Mouse (Mus musculus) macrophage (primary cell): ENCODE data around the gene Spp2. TPM values are rescaled to one million over a fixed set of nuclear protein-coding genes. Genes with fewer than 3 reads are reported as not detected.
A peak's percentile ranks its signal among the peaks of the same experiment; 100 is the strongest.

Source experiments
- H3K27ac ChIP-seq: fragments of 350-480 bp; formaldehyde crosslinking; 2 replicates; pipeline ENCODE4 v1.9.0; 2021
- H3K36me3 ChIP-seq: fragments of 350-480 bp; formaldehyde crosslinking; 2 replicates; pipeline ENCODE4 v1.9.0; 2021; ENCODE audit errors: inconsistent target
- H3K4me3 ChIP-seq: fragments of 350-480 bp; formaldehyde crosslinking; 2 replicates; pipeline ENCODE4 v1.9.0; 2021; ENCODE audit errors: inconsistent target
- H3K79me2 ChIP-seq: fragments of 350-480 bp; formaldehyde crosslinking; 2 replicates; pipeline ENCODE4 v1.9.0; 2021; ENCODE audit errors: inconsistent target
- WGBS: methylation state at CpG from one replicate; pipeline ENCODE4 v1.1.7; 2026; ENCODE audit warnings: inconsistent platforms; ENCODE audit not compliant: missing documents; 5-methylcytosine and 5-hydroxymethylcytosine counted together
- polyA plus RNA-seq: library from polyadenylated mRNA; stranded (reverse); fragments of 250-400 nt; gene quantifications from 3 replicates; pipeline ENCODE4 v1.2.4, GENCODE M21; 2018; ENCODE audit warnings: inconsistent platforms

The Spp2 gene
- polyA plus RNA-seq, 1 experiment from 2014 or later: not detected

DNA sequence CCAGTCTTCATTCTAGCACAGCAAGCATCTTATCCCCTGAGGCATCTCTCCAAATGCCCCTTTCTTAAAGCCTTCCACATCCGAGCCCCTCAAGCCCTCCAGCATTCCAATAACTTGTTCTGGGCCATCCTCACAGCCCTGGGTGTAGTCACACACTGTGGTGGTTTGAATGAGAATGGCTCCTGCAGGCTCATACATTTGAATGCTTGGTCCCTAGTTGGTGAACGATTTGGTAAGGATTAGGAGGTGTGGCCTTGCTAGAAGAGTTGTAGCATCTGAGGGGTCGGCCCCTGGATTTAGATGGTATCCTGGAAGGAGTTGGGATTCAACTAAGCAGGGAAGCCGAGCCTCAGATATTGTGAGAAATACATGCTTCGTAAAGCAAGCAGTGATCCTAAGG is 61.1 kb downstream of the Spp2 start:
- Histone ChIP-seq H3K79me2 (no peaks in the 10 kb centered on the region), H3K27ac (no peak overlapping the region), H3K36me3 (no peaks in the 10 kb centered on the region), H3K4me3 (no peak overlapping the region)
- WGBS: 95% methylated on average over 5 of the region's 5 CpGs

- Histone ChIP-seq H3K36me3 (no peaks in the 10 kb centered on the region), H3K27ac (no peak overlapping the region), H3K4me3 (no peak overlapping the region), H3K79me2 (no peaks in the 10 kb centered on the region)
- WGBS: 100% methylated on average over 2 of the region's 2 CpGs
These were observed 61.6 kb downstream of the Spp2 start for GRCm38 (mm10) chr1:88468335-88468734.

DNA sequence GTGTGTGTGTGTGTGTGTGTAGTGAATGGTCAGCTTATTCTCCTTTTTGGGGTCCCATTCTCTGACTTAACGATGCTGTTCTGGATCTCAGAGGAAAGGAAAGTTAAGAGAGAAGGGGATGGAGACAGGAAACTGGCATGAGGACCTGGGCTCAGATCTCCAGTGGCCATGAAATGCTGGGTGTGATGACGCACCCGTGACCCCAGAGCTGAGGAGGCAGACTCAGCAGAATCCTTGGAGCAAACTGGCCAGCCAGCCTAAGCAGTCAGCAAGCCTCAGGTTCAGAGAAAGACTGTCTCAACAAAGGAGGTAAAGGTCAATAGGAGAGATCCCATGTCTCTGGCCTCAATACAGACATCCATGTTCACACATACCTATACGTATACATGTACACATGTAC is 63.0 kb downstream of the Spp2 start:
- WGBS: 92% methylated on average over 4 of the region's 4 CpGs
- Histone ChIP-seq H3K4me3 (no peak overlapping the region), H3K79me2 (no peaks in the 10 kb centered on the region), H3K27ac (no peak overlapping the region), H3K36me3 (no peaks in the 10 kb centered on the region)

GRCm38 (mm10) chr1:88472258-88472657 is 65.5 kb downstream of the Spp2 start:
- Histone ChIP-seq H3K4me3 (no peak overlapping the region), H3K27ac (no peak overlapping the region), H3K79me2 (no peaks in the 10 kb centered on the region), H3K36me3 (no peaks in the 10 kb centered on the region)
- 87% methylated on average over 6 of the region's 6 CpGs for WGBS

- H3K4me3 ChIP-seq: no peak overlapping the region
- no peaks in the 10 kb centered on the region for H3K79me2 ChIP-seq
- H3K36me3 ChIP-seq: no peaks in the 10 kb centered on the region
- 83% methylated on average over 2 of the region's 2 CpGs for WGBS
- H3K27ac ChIP-seq: peak overlapping the region; percentile 36
These were observed 67.1 kb downstream of the Spp2 start for GRCm38 (mm10) chr1:88473899-88474298.

GRCm38 (mm10) chr1:88474598-88474997 is 67.8 kb downstream of the Spp2 start:
- H3K36me3 ChIP-seq: no peaks in the 10 kb centered on the region
- H3K27ac ChIP-seq: peak overlapping the region; percentile 36
- WGBS: 11% methylated on average over 7 of the region's 7 CpGs
- no peak overlapping the region for H3K4me3 ChIP-seq
- no peaks in the 10 kb centered on the region for H3K79me2 ChIP-seq

DNA sequence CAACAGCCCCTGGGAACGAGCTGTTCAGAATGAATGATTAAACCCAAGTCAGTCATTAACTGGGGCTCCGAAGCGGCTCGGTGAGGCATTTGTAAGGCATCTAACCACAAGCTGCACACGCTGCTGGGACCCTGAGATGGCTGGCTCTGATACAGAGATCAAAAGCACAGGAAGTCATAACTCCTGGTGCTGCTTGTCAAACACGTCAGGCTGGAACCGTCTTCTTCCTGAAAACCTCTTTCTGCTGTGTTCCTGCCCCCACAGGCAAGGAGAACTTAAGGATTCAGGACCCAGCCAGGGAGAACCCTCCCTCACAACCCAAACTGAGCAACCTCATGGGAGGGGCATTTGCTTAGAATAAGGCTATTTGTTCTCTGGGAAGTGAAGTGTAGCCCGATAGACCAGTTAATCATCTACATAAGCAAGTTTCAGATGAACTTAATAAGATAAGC is 68.8 kb downstream of the Spp2 start:
- Histone ChIP-seq H3K4me3 (no peak overlapping the region), H3K36me3 (no peaks in the 10 kb centered on the region), H3K79me2 (no peaks in the 10 kb centered on the region), H3K27ac (no peak overlapping the region)
- WGBS: 20% methylated on average over 8 of the region's 8 CpGs

Other genes with a start within 250 kb of the Spp2 start
- gene Ugt1a5, start 240.9 kb upstream of the Spp2 start, polyA plus RNA-seq: not detected in 3 replicates
- 0.14 TPM in 1 of 3 replicates, not detected in the others for gene Ugt1a2, start 206.4 kb upstream of the Spp2 start, polyA plus RNA-seq
- gene Dnajb3, start 201.2 kb upstream of the Spp2 start, polyA plus RNA-seq: not detected in 3 replicates
- 0.32 TPM in 1 of 3 replicates, not detected in the others for gene Ugt1a1, start 195.0 kb upstream of the Spp2 start, polyA plus RNA-seq
- gene Mroh2a, start 180.0 kb upstream of the Spp2 start, polyA plus RNA-seq: 0.04 to 0.31 TPM (median 0.22 TPM) in 3 replicates
- 11.5 to 23.0 TPM (median 11.6 TPM) in 3 replicates for gene Hjurp, start 129.3 kb upstream of the Spp2 start, polyA plus RNA-seq
- not detected in 3 replicates for gene Trpm8, start 129.3 kb upstream of the Spp2 start, polyA plus RNA-seq
- gene Glrp1, start 103.1 kb downstream of the Spp2 start, polyA plus RNA-seq: 0.17 to 0.66 TPM (median 0.42 TPM) in 3 replicates